Comparison of ENCODE assay signal across 8 mouse cellular contexts in genomic region chr5:91962259-91962638, GRCm38 (mm10). TPM values are rescaled to one million over a fixed set of nuclear protein-coding genes. Genes with fewer than 3 reads are reported as not detected.
DNase-seq lines count a peak whose midpoint lies in the region; ATAC-seq and TF ChIP-seq lines count a peak whose summit lies in the region.

No protein-coding gene starts in this region.

- DNase-seq in 416B (ENCODE audit: low read depth), result peak; percentile 93
- DNase-seq in midbrain, postnatal 0 days (ENCODE audit: low spot score), result peak; percentile 66
- DNase-seq in left cerebral cortex, adult 11 months (ENCODE audit: low spot score), result no peak
- DNase-seq in kidney, postnatal 14 days, result no peak
- no peak for DNase-seq in urinary bladder, adult 18-20 months (ENCODE audit: low spot score in 2 of 2)

- peak overlapping the region; percentile 70 for H3K4me2 ChIP-seq in intestine, postnatal 0 days (replicated peaks; ENCODE audit: low read depth)
- peak overlapping the region; percentile 61 for H3K4me2 ChIP-seq in midbrain, postnatal 0 days (ENCODE audit: low read depth, low read length, poor library complexity, severe bottlenecking)

- WGBS in intestine, postnatal 0 days, result under 1% methylated on average over 14 of the region's 14 CpGs
- under 1% methylated on average over 14 of the region's 14 CpGs for WGBS in midbrain, postnatal 0 days

- no peaks in the 10 kb centered on the region for H3K9me3 ChIP-seq in intestine, postnatal 0 days (ENCODE audit: control insufficient read depth)
- H3K9me3 ChIP-seq in midbrain, postnatal 0 days (ENCODE audit: low read length), result no peaks in the 10 kb centered on the region

- peak overlapping the region; percentile 97 for H3K27ac ChIP-seq in intestine, postnatal 0 days (ENCODE audit: low read depth, low read length)
- H3K27ac ChIP-seq in midbrain, postnatal 0 days (ENCODE audit: low read depth, low read length), result peak overlapping the region; percentile 97

- H3K27me3 ChIP-seq in intestine, postnatal 0 days (replicated peaks; ENCODE audit: control insufficient read depth, insufficient read depth, low read length), result no peaks in the 10 kb centered on the region
- no peaks in the 10 kb centered on the region for H3K27me3 ChIP-seq in midbrain, postnatal 0 days (ENCODE audit: insufficient read depth, low read length)

- TF ChIP-seq CTCF in intestine, postnatal 0 days (IDR thresholded peaks at IDR 0.05; ENCODE audit: low read depth), result no peak
- TF ChIP-seq CTCF in midbrain, postnatal 0 days (IDR thresholded peaks at IDR 0.05), result no peak

- H3K4me3 ChIP-seq in intestine, postnatal 0 days (ENCODE audit: low read depth, low read length), result peak overlapping the region; percentile 82
- peak overlapping the region; percentile 68 for H3K4me3 ChIP-seq in midbrain, postnatal 0 days (ENCODE audit: low read depth, low read length)

- H3K4me1 ChIP-seq in intestine, postnatal 0 days (replicated peaks; ENCODE audit: control insufficient read depth, insufficient read depth, low read length), result no peaks in the 10 kb centered on the region
- peaks cover 6% of the 10 kb centered on the region; the same call in 1 of the 2 replicates for H3K4me1 ChIP-seq in midbrain, postnatal 0 days (ENCODE audit: insufficient read depth, low read length)

- H3K9ac ChIP-seq in intestine, postnatal 0 days (ENCODE audit: low read depth, low read length), result peak overlapping the region; percentile 83
- H3K9ac ChIP-seq in midbrain, postnatal 0 days (replicated peaks; ENCODE audit: low read length, poor library complexity, severe bottlenecking), result peak overlapping the region; percentile 70

- peaks cover 14% of the 10 kb centered on the region; the same call in 1 of the 2 replicates for H3K36me3 ChIP-seq in intestine, postnatal 0 days (ENCODE audit: control insufficient read depth, insufficient read depth)
- H3K36me3 ChIP-seq in midbrain, postnatal 0 days (ENCODE audit: insufficient read depth, low read length), result peaks cover 2% of the 10 kb centered on the region

- ATAC-seq in CD4-positive, CD25-positive, alpha-beta regulatory T cell, adult 4 months, result peak; percentile 43
- peak; percentile 4 for ATAC-seq in erythroid progenitor cell, adult 5-6 weeks (replicated peaks; ENCODE audit: low FRiP score, poor library complexity, severe bottlenecking)
- ATAC-seq in intestine, postnatal 0 days, result no peak; the same call in 1 of the 2 replicates
- ATAC-seq in midbrain, postnatal 0 days (ENCODE audit: low FRiP score), result no peak

RNA-seq across cellular contexts. Expression of gene Rchy1, which starts 0.6 kb away (rescaled TPM):
- 10 to 100 TPM; 81.8 to 84.6 TPM for polyA plus RNA-seq in CD4-positive, CD25-positive, alpha-beta regulatory T cell, adult 4 months (2017; shearing (Covaris generic))
- 44.4 and 72.1 TPM in 2 replicates for total RNA-seq in erythroid progenitor cell, adult 5-6 weeks (2015; ENCODE audit: low replicate concordance)
- total RNA-seq in erythroid progenitor cell, adult 5-6 weeks (2017; ENCODE audit: low replicate concordance), result 33.2 and 39.5 TPM in 2 replicates
- polyA plus RNA-seq in intestine, postnatal 0 days (2015; fragmentation: Nextera tagmentation; extraction: Ambion mirVana), result 63.7 and 73.0 TPM in 2 replicates
- total RNA-seq in midbrain, postnatal 0 days (2014; rRNA removed), result 36.2 and 42.7 TPM in 2 replicates
- polyA plus RNA-seq in midbrain, postnatal 0 days (2015; fragmentation: Nextera tagmentation; extraction: Ambion mirVana), result 66.8 and 67.5 TPM in 2 replicates

RNA-seq across cellular contexts. Expression of gene Odaph, which starts 25.0 kb away (rescaled TPM):
- polyA plus RNA-seq in CD4-positive, CD25-positive, alpha-beta regulatory T cell, adult 4 months (2017; shearing (Covaris generic)), result not detected
- total RNA-seq in erythroid progenitor cell, adult 5-6 weeks (2015; ENCODE audit: low replicate concordance), result not detected in 2 replicates
- not detected in 2 replicates for total RNA-seq in erythroid progenitor cell, adult 5-6 weeks (2017; ENCODE audit: low replicate concordance)
- not detected in 2 replicates for polyA plus RNA-seq in intestine, postnatal 0 days (2015; fragmentation: Nextera tagmentation; extraction: Ambion mirVana)
- total RNA-seq in midbrain, postnatal 0 days (2014; rRNA removed), result 0.38 and 0.55 TPM in 2 replicates
- polyA plus RNA-seq in midbrain, postnatal 0 days (2015; fragmentation: Nextera tagmentation; extraction: Ambion mirVana), result 0.35 and 0.38 TPM in 2 replicates

Comparison
In these comparisons a context has a peak if more than half of its experiments do, and no peak if none do; other contexts are left out.
1. DNase-seq: peak in 416B (single experiment) and midbrain, postnatal 0 days (single experiment); none in left cerebral cortex, adult 11 months (single experiment), kidney, postnatal 14 days (single experiment) and urinary bladder, adult 18-20 months (0 of 2).
2. ATAC-seq: peak in CD4-positive, CD25-positive, alpha-beta regulatory T cell, adult 4 months (single experiment) and erythroid progenitor cell, adult 5-6 weeks (single experiment); none in intestine, postnatal 0 days (single experiment) and midbrain, postnatal 0 days (single experiment).